Mouse (Mus musculus) neural tube, embryonic 15.5 days (tissue): ENCODE measurements around the gene Six1. TPM values are rescaled to one million over a fixed set of nuclear protein-coding genes. Genes with fewer than 3 reads are reported as not detected.

Source experiments
- ATAC-seq: fragments of 200-750 bp; cut with Nextera tagmentation; 2 replicates; pipeline ENCODE4 v1.8.0; 2017; ENCODE audit warnings: mild to moderate bottlenecking, moderate TSS enrichment, moderate library complexity; ENCODE audit not compliant: low FRiP score
- H3K27ac ChIP-seq: fragments of 300-500 bp; sonication (generic); replicated peaks from 2 replicates; pipeline ENCODE4 v1.5.1; 2015; ENCODE audit warnings: mild to moderate bottlenecking, inconsistent platforms
- H3K27me3 ChIP-seq: fragments of 300-500 bp; sonication (generic); replicated peaks from 2 replicates; pipeline ENCODE4 v1.6.1; 2015; ENCODE audit warnings: inconsistent platforms
- H3K36me3 ChIP-seq: fragments of 300-500 bp; sonication (generic); 2 replicates; pipeline ENCODE4 v1.6.1; 2015; ENCODE audit warnings: inconsistent platforms
- H3K4me1 ChIP-seq: fragments of 300-500 bp; sonication (generic); 2 replicates; pipeline ENCODE4 v1.6.1; 2015; ENCODE audit warnings: inconsistent platforms
- H3K4me2 ChIP-seq: fragments of 300-500 bp; sonication (generic); 2 replicates; pipeline ENCODE4 v1.6.1; 2015; ENCODE audit warnings: inconsistent platforms, mild to moderate bottlenecking, moderate library complexity
- H3K4me3 ChIP-seq: fragments of 300-500 bp; sonication (generic); replicated peaks from 2 replicates; pipeline ENCODE4 v1.5.1; 2015; ENCODE audit warnings: mild to moderate bottlenecking, inconsistent platforms
- H3K9ac ChIP-seq: fragments of 300-500 bp; sonication (generic); replicated peaks from 2 replicates; pipeline ENCODE4 v1.6.1; 2015; ENCODE audit warnings: mild to moderate bottlenecking, inconsistent platforms
- H3K9me3 ChIP-seq: fragments of 300-500 bp; sonication (generic); replicated peaks from 2 replicates; pipeline ENCODE4 v1.6.1; 2016; ENCODE audit warnings: inconsistent platforms
- WGBS: fragments of 180-500 bp; shearing (Covaris S2); methylation state at CpG from one replicate; pipeline ENCODE4 v1.1.7; 2015; ENCODE audit warnings: mixed read lengths; 5-methylcytosine and 5-hydroxymethylcytosine counted together
- polyA plus RNA-seq: library from polyadenylated mRNA; unstranded; fragments of >200 nt; fragmentation: Nextera tagmentation; extraction: Ambion mirVana; gene quantifications from 2 replicates; pipeline ENCODE4 v1.2.1, GENCODE M21; 2015

The Six1 gene
- polyA plus RNA-seq, 1 experiment from 2014 or later = 2.8 TPM

GRCm38 (mm10) chr12:73060805-73061410, 7.2 kb upstream of the Six1 start:
- Histone ChIP-seq H3K4me2 (no peak overlapping the region), H3K27ac (no peak overlapping the region), H3K4me3 (no peak overlapping the region), H3K4me1 (no peaks in the 10 kb centered on the region), H3K27me3 (peaks cover 19% of the 10 kb centered on the region), H3K36me3 (no peaks in the 10 kb centered on the region), H3K9me3 (no peaks in the 10 kb centered on the region), H3K9ac (no peak overlapping the region)
- ATAC-seq = no peak
- WGBS = 66% methylated on average over 9 of the region's 9 CpGs

DNA sequence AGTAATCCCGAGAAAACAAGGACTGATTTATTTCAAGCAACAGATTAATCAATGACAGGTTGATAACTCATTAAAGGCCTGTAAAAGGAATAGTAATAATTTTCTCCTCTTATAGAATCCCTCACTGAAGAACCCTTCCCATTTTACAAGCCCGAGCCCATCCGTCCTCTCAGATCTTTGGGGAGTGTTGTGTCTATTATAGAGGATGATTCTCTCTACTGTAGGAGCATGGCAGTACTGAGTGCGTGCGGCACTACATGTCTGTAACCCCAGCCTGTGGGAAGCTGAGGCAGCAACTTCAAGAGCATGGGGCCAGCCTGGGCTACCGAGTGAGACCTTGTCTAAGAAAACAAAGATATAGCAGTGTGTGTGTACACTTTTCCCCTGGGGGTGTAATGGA, 3.8 kb upstream of the Six1 start:
- peaks cover 12% of the 10 kb centered on the region for H3K4me1 ChIP-seq
- 80% methylated on average over 6 of the region's 6 CpGs for WGBS
- H3K9me3 ChIP-seq = no peaks in the 10 kb centered on the region
- no peak overlapping the region for H3K9ac ChIP-seq
- no peak overlapping the region for H3K27ac ChIP-seq
- H3K27me3 ChIP-seq = peaks cover 52% of the 10 kb centered on the region
- H3K4me3 ChIP-seq = no peak overlapping the region
- H3K36me3 ChIP-seq = no peaks in the 10 kb centered on the region
- no peak for ATAC-seq
- no peak overlapping the region for H3K4me2 ChIP-seq

GRCm38 (mm10) chr12:73055451-73055850, 1.8 kb upstream of the Six1 start:
- Histone ChIP-seq H3K4me1 (peaks cover 12% of the 10 kb centered on the region), H3K9me3 (no peaks in the 10 kb centered on the region), H3K4me3 (no peak overlapping the region), H3K27ac (no peak overlapping the region), H3K9ac (no peak overlapping the region), H3K36me3 (no peaks in the 10 kb centered on the region), H3K4me2 (no peak overlapping the region), H3K27me3 (peaks cover 70% of the 10 kb centered on the region)
- ATAC-seq = no peak
- 16% methylated on average over 5 of the region's 5 CpGs for WGBS

GRCm38 (mm10) chr12:73054576-73055185, 994 bp upstream of the Six1 start:
- Histone ChIP-seq H3K27me3 (peaks cover 78% of the 10 kb centered on the region), H3K27ac (no peak overlapping the region), H3K9me3 (no peaks in the 10 kb centered on the region), H3K4me1 (peaks cover 12% of the 10 kb centered on the region), H3K4me2 (peak overlapping the region; percentile 60; the same call in 1 of the 2 replicates), H3K9ac (no peak overlapping the region), H3K36me3 (no peaks in the 10 kb centered on the region), H3K4me3 (peak overlapping the region; percentile 39; the same call in 1 of the 2 replicates)
- WGBS = 21% methylated on average over 15 of the region's 15 CpGs
- ATAC-seq = no peak

GRCm38 (mm10) chr12:73052651-73053591, 766 bp downstream of the Six1 start:
- Histone ChIP-seq H3K4me1 (peaks cover 12% of the 10 kb centered on the region), H3K4me2 (peak overlapping the region; percentile 60), H3K9ac (no peak overlapping the region), H3K36me3 (no peaks in the 10 kb centered on the region), H3K27ac (no peak overlapping the region), H3K9me3 (no peaks in the 10 kb centered on the region), H3K27me3 (peaks cover 96% of the 10 kb centered on the region), H3K4me3 (peak overlapping the region; percentile 39)
- no peak for ATAC-seq
- 2% methylated on average over 34 of the region's 34 CpGs for WGBS

- ATAC-seq = no peak
- H3K4me3 ChIP-seq = no peak overlapping the region
- peak overlapping the region; percentile 1; the same call in 1 of the 2 replicates for H3K4me2 ChIP-seq
- no peak overlapping the region for H3K9ac ChIP-seq
- H3K27ac ChIP-seq = no peak overlapping the region
- H3K36me3 ChIP-seq = no peaks in the 10 kb centered on the region
- WGBS = 2% methylated on average over 19 of the region's 19 CpGs
- H3K4me1 ChIP-seq = peaks cover 12% of the 10 kb centered on the region
- H3K27me3 ChIP-seq = peaks cover 97% of the 10 kb centered on the region
- no peaks in the 10 kb centered on the region for H3K9me3 ChIP-seq
Measured at GRCm38 (mm10) chr12:73052036-73052650, 1.5 kb downstream of the Six1 start.

DNA sequence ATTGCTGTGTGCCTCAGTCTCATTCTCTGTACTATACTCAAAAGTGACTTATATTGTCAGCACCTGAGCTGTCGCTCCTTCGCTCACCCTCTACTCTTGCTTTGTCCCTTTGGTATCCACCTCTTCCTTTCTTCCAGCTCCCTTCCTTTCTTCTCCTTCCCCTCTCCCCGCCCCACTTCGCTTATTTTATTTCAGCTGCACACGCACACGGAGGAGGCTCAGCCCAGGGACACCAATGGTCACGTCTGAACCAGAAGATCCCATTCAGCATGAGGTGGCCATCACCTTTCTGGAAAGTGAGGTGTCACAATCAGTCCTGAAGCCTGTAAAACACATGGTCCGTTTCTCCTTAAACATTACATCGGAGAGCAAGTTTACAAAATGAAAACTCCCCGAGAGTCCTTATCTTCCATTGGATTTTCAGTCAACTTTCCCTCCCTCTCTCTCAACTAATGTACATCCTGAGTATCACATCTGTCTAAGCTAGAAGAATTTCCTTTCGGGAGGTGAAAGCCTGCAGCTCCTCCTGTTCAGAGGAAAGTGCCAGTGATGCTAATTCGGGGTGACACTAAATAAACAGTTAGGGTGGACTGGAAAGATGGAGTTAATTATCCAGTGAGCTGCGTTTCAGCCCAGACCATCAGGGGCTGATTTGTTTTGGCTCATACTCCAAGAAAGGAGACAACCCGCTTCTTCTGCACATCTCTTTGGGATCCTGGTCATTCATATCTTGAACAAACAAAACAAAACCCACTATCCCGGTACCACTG, 2.7 kb downstream of the Six1 start:
- no peak overlapping the region for H3K9ac ChIP-seq
- H3K4me2 ChIP-seq = no peak overlapping the region
- no peaks in the 10 kb centered on the region for H3K36me3 ChIP-seq
- H3K4me1 ChIP-seq = peaks cover 19% of the 10 kb centered on the region
- ATAC-seq = no peak
- no peak overlapping the region for H3K27ac ChIP-seq
- no peak overlapping the region for H3K4me3 ChIP-seq
- peaks cover 97% of the 10 kb centered on the region for H3K27me3 ChIP-seq
- H3K9me3 ChIP-seq = no peaks in the 10 kb centered on the region
- 1% methylated on average over 15 of the region's 15 CpGs for WGBS

DNA sequence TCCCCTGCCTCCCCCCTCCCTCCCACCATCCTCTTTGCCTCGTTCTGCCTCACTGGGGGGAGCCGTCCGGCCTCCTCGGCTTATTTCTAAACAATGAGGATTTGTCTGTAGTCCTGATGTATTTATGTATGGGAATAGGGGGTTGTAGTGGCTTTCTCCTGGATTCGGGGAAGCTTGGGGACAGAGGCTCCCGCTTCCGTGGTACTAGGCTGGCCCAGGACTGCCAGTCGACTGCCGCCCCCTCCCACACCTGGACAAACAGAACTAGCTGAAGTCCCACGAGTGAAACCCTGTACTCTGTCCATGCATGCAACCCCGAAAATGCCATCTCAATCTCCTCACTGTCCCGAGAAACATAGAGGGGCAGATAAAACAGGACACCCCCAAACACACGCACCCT, 3.4 kb downstream of the Six1 start:
- WGBS = 2% methylated on average over 13 of the region's 13 CpGs
- no peak overlapping the region for H3K9ac ChIP-seq
- no peak overlapping the region for H3K4me2 ChIP-seq
- H3K4me3 ChIP-seq = no peak overlapping the region
- no peaks in the 10 kb centered on the region for H3K9me3 ChIP-seq
- peaks cover 97% of the 10 kb centered on the region for H3K27me3 ChIP-seq
- H3K4me1 ChIP-seq = peaks cover 25% of the 10 kb centered on the region
- no peak for ATAC-seq
- H3K27ac ChIP-seq = no peak overlapping the region
- no peaks in the 10 kb centered on the region for H3K36me3 ChIP-seq

GRCm38 (mm10) chr12:73049520-73050225, 4.0 kb downstream of the Six1 start:
- no peak for ATAC-seq
- Histone ChIP-seq H3K27me3 (peaks cover 97% of the 10 kb centered on the region), H3K4me3 (no peak overlapping the region), H3K4me2 (no peak overlapping the region), H3K9ac (no peak overlapping the region), H3K9me3 (no peaks in the 10 kb centered on the region), H3K36me3 (no peaks in the 10 kb centered on the region), H3K27ac (no peak overlapping the region), H3K4me1 (peaks cover 30% of the 10 kb centered on the region)
- WGBS = 4% methylated on average over 19 of the region's 19 CpGs

DNA sequence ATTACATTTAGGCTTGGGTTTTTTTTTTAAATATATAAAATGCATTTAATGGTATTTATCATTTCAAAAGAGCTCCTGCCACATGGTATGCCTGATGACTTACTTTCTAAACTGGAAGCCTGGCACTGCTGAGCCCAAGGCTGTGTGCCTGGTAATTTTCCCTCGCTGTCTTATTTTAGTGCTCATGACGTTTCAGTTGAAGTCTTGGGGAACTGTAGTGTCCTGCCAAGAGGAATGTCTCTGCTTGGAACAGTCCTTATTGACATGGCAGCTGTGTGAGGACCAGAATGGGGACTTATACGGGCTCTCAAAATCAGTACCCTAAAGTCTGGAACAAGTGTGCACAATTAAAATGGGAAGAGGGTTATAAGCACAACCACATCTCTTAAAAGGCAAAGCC, 5.2 kb downstream of the Six1 start:
- H3K4me1 ChIP-seq = peaks cover 29% of the 10 kb centered on the region
- under 1% methylated on average over 3 of the region's 3 CpGs for WGBS
- ATAC-seq = no peak
- no peaks in the 10 kb centered on the region for H3K36me3 ChIP-seq
- no peak overlapping the region for H3K9ac ChIP-seq
- no peak overlapping the region for H3K4me3 ChIP-seq
- no peak overlapping the region for H3K4me2 ChIP-seq
- peaks cover 98% of the 10 kb centered on the region for H3K27me3 ChIP-seq
- no peaks in the 10 kb centered on the region for H3K9me3 ChIP-seq
- no peak overlapping the region for H3K27ac ChIP-seq
